Mouse (Mus musculus) lung, postnatal 4 days (tissue): ENCODE measurements around the gene Eaf1.

ENCODE experiments used
- DNase-seq, 2 experiments: peaks; one replicate each; pipeline ENCODE4 v3.0.0; 2021

The Eaf1 gene

DNA sequence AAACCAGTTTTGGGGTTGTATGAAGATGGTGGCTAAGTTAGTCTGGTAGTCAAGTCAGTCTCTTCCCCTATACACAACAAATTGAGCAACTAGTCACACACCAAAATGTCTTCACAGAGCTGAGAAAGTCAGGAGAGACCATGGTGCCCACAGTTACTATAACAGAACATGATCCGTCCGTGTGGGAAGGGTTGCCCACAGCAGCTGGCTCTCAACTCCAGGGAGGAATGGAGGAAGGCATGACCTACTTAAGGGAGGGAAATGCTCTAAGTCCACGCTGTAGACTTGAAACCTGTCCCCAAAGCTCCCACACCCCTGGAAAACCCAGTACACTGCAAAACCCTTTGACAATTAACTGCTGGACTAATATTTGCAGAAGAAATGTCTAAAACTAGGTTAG lies 16.1 kb downstream of the Eaf1 start:
- DNase-seq, result no peak

DNA sequence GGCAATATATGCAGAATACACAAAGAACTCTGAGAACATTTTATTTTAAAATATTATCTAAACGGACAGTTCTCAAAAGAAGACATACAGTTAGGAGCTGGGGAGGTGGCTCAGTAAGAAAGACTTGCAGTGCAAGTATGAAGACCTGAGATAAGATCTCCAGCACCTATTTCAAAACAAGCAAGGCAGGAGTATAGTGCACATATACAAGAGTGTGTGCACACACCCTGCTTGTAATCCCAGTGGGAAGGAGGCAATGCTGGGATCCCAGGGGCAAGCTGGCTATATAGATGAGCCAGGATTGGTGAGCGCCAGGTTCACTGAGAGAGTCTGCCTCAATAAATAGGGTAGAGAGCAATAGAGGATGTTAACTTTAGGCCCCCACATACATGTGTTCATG lies 21.7 kb downstream of the Eaf1 start:
- DNase-seq, result no peak

DNA sequence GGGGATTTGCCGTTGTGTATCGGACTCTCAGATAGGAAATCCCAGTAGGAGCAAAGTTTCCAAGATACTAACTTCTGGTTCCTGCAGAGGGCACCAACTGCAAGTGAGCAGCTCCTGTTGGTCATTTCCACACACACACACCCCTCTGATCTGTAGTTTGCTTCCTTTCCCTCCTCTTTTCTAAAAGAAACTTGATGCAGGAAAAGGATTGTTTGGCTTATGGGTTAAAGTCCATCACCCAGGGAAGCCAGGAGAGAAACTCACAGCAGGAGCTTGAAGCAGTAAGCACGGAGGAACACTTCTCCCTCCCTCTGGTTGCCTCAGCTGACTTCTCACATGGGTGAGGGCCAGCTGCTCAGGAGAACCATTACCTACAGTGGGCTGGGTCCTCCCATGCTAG lies 25.0 kb downstream of the Eaf1 start:
- DNase-seq, result peak in 1 of 2 experiments; percentile 31

DNA sequence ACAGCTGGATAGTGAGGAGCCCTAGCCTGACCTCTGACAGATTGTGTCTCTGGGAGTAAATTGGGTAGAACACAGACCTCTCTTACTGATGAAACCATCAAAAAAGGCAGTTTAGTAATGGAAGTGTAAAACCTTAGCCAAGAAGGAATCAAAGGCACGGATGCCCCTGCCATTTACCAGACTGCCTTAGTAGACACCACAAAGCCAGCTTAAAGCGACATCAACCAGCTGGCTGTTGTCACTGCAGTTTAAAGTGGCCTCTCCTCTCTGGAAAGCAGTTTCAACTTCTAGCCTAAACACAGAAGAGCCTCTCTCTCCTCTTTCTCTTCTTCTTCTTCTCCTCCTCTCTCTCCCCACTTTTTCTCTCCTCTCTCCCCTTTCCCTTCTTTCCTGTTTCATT lies 27.1 kb downstream of the Eaf1 start:
- no peak for DNase-seq

DNA sequence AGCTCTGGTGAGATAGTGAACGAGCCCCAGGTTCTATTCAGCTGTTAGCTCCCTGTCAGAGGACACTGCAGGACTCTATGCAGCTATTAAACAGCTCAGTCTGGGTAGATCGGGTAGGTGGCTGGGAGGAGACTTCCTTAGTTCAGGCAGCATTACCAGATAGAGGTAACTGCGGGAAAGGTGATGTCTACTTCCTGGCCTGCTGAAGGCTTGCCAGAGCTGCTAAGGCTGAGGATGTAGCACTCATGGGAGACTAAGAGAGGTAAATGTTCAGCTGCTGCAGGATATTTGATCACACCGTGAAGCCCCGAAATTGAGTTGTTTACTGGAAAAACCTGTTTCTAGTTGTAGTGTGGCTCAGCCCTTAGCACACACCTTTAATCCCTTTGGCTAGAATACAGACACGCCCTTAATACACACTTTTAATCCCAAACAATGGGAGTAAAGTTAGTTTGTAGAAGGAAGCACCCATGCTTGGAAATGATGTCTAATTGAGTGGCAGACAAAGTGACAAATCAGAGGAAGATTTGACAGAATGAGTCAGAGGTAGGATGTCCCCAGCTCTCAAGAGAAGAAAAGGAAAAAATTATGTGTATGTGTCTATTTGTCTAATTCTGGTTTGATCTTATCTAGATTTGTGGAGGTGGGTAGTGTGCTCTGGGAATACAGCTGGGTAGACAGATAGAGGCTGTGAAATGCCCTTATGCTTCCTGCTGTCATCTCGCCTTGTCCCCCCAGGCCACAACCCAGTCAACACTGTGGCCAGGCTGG lies 31.0 kb downstream of the Eaf1 start:
- DNase-seq, result no peak

DNA sequence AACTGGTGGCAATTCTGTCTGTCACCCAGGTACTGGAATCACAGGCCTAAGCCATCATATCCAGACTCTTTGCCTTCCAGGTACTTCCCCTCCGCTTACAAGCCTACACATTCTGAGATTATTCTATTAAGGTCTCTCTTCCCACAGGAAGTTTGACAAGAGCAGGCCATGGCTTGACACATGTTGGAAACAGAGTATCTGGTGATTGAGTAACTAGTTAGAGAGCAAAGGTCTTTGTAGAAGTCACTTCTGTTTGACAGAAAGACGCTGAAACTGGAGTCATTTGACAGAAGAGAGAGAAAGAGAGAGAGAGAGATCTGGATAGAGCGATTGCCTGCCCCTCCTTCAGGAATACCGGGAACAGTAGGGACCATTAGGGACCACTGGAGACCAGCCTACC lies 36.6 kb downstream of the Eaf1 start:
- DNase-seq, result no peak

DNA sequence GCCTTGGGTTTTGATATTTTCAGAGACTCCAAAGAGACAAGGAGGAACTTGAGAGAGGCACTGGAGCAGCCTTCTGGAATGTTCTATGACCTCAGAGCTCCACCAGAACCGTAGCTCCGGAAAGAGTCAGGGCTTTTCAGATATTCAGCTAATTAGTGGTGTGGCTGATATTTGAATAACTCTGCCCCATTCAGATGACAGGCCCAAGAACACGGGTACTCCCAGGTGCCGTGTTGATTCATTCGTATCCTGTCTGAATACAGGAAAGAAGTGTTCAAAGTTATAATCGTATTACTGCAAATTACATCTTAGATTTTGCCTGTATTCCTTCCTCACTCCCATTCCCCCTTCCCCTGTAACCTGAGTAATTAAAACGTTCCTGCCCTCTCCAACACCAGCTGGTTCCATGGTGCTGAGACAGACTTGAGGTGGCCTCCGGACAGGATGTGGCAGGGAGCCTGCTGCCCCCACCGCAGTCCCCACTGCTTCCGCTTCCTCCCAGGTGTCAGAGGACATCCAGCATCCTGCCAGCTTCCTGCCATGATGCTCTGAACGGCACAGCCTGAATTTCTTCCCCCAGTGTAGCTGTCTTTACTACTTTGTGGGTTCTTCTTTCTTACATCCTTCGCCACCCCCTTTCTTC lies 37.4 kb downstream of the Eaf1 start:
- peak; percentile 51 to 72 for DNase-seq

DNA sequence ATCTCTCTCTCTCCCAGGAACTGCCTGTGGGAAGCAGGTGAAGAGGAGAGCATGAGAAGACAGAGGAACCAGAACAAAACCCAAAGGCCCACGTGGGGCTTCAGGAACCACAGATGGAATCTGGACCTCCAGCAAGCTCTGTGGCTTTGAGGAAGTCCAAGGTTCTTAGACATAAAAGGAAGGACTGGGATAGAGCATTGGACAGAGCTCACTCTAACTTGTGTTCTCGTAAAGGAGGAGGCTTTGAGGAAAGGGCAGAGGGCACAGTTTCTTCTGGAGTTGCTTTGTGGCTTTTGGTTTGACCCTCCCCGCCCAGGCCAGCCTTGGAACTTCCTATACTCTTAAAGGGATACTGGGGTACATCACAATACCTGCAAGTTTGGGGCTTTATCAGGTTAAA lies 38.5 kb downstream of the Eaf1 start:
- DNase-seq, result no peak

DNA sequence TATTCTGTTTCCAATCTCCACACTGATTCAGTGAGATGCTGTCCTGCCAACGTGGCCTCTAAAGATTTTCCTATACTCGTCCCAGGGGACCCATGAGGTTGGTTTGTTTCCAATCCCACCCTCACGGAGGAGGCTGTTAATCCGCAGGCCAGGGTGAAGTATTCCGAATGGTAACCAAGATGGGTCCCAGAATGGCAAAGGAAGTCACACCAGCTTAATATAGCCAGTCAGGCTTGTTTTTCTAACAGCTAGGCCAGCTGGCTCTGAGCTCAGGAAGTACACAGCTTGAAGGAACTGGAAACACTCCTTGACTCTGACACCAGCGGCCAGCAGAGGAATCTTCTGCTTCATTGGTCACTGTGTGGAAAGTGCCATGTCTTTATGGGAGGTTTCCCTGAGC lies 43.1 kb downstream of the Eaf1 start:
- DNase-seq, result peak; percentile 30 to 71

DNA sequence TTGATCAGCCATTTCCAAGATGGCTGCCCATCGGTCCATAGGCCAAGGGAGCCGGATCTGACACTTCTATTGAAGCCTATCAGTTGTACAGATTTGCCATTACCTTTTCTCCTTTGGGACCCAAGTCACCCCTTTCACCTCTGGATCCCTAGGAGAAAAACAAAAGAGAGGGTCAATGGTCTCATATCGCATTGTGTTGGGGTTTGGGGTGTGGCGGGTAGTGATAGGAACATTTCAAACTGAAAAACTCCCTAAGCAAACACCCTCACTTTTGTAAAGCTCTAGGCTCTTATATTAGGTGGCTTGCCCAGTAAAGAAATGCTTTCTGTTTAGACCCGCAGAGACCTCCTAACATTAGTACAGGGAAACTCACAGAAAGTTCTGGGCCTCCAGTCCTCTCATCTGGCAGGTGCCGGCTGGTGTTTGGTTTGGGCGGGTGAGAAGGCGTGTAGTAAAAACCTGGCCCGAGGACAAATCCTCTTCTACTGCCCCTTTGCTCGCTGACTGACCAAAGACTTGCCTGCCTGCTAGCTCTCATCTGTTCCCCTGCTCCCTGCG lies 49.8 kb downstream of the Eaf1 start:
- no peak for DNase-seq

DNA sequence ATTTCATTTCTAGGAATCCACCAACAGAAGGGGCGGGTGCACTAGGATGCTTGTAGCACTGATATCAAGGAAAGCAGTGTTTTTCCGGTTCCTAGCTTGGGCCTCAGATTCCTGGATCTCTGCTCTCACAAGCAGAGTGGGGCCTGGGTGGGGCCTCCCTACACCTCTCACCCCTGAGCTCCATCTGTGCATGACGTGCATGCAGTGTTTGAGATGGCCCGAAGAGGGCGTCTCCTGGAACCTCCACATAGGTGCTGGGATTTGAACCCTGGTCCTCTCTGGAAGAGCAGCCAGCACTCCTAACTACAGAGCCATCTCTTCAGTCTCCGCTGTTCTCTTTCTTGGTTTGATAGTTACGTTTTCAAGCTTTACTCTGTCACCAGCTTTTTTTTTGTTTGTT lies 60.8 kb downstream of the Eaf1 start:
- DNase-seq, result no peak

DNA sequence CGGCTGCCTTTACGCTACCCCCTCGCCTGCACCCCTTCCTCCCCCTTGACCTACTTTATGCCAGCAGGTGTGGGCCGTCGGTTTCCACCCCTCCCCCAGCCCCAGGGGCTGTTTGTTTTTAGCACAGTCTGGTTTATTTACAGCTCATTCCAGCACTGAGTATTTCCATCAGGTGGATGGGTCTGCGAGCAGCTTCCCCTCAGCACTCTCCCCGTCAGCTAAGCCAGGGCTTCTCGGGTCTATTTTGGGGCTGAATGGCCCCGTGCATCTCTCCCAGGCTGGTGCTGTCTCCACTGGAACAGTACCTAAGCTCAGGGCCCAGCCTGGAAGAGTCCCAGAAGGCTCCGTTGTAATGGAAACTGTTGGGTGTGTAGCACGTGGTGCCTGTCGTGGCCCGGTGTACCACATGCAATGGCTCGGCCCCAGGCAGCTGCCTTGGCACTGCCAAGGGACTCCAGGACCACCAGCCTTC lies 61.8 kb downstream of the Eaf1 start:
- DNase-seq, result peak; percentile 22 to 61

DNA sequence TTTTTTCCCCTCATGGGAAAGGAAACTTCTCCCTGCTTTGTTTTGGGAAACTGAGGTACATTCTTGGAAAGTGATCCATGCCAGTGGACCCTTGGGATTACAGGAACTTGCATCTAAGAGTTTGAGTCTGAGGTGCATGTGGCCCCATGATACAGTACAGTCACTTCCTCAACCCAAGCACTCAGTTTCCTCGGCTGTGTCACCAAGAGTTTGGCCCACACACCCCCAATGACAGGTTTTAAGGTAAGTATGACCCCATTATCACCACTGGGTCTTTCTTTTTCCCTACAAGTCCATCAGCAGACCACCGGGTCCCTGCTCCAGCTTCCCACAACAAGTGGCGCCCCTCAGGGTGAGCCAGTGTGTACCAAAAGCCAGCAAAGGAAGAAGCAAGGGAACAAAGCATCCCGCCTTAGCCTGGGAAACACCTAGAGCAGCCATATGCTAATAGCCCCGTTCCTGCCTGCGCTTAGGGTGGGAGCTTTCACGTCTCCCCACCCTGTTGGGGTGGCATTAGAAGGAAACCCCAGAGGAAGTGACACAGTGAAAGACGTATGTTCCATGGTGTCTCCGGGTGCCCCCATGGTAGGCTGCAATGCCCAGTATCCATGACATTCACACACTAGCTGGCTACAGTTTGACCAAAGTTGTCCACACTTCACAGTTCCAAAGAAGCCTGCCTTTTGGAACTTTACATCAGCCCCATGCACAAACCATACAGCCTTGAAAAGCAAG lies 62.5 kb downstream of the Eaf1 start:
- peak in 1 of 2 experiments; percentile 15 for DNase-seq

DNA sequence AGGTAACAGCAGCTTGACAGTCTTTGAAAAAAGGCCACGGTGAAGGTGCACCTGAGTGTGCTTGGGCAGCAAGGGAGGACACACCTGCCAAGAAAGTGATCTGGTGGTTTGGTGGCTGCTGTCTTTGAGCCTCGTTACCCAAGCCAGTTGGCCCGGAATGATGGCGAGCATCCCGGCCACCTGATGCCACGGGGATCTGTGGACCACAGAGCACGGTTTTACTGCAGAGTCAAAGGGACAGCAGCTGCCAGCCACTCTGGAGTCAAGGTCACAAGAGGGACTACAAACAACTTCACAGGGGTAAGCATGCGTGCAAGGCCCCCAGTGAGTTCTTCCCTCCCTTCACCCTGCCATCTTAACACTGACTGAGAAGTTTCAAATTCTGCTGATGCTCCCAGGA lies 63.1 kb downstream of the Eaf1 start:
- DNase-seq, result peak in 1 of 2 experiments; percentile 20

DNA sequence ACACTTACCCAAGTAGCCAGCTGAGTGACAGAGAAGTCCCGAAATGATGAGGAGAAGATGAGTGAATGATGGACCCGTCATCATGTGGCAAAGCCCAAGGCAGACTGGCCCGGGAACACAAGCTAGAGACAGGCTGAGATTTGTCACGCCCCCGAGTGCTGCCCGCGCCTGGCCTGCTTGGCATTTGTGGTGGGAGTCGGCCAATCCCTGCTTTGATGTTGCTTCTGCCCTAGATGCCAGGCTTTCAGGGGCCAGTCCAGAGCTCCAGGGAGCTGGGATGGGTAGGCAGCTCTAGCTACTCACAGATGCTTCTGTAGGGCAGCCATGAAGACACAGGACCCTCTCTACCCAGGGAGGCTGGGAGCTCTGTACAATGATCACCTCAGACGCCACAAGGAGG lies 63.6 kb downstream of the Eaf1 start:
- peak in 1 of 2 experiments; percentile 34 for DNase-seq

DNA sequence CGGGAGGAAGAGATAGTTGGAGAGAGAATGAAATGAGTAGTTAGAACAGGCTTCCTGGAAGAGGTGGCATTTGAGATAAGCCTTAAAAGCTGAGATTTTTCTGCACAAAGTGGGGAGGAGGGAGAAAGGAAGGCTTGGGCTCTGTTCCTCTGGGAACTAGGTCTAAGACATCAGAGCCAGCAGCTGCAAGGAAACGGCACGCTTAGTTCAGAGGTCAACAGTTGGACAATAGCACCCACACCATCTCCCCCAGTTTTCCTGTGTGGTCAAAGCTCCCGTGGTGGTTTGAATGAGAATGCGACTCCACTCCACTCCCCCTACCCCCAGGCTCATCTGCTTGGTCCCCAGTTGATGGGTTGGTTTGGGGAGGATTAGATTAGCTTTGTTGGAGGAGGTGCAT lies 65.0 kb downstream of the Eaf1 start:
- peak; percentile 59 to 82 for DNase-seq
